Mouse (Mus musculus) left cerebral cortex, adult 18-20 months (tissue): ENCODE data around the gene Max. TPM values are rescaled to one million over a fixed set of nuclear protein-coding genes. Genes with fewer than 3 reads are reported as not detected.

ENCODE experiments used
- DNase-seq, 2 experiments: peaks; one replicate each; pipeline ENCODE4 v3.0.0; 2021 to 2022; ENCODE audit warnings: low spot score in 2 of 2, mixed read lengths in 1 of 2
- total RNA-seq, 2 experiments: library from RNA; stranded (reverse); gene quantifications; 2 replicates each; pipeline ENCODE4 v1.2.3; 2021

The Max gene
- total RNA-seq, 2 experiments from 2014 or later = 78.0 to 79.7 TPM

DNA sequence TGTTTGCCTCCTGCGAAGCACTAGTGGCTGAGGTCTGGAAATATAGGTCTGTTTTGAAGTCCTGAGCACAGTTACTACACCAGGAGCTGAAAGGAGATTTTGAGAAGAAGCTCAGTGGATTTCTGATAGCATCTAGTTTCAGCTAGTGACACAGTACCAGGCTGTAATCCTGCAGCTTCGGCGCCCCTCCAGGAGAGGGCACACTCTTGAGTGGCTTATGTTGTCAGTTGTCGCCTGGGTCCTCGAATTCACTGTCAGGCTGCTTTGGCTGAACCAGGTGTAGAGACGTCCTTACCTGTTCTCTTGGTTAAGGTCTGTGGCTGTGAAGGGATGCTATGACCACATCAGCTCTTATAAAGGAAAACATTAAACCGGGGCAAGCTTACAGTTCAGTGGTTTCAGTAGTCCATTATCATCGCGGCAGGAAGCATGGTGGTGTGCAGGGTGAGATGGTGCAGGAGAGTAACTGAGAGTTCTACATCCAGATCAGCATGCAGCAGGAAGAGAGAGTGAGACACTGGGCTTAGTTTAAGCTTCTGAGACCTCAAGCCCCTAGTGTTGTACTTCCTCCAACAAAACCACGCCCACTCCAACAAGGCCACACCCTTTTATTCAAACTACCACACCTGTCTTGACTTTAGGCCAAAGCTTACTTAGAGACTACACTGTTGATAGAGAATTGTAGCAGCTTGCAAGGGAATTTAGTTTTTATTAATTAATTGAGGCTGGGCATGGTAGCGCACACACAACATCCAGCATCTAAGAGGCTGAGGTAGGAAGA lies 72.4 kb downstream of the Max start:
- no peak for DNase-seq

DNA sequence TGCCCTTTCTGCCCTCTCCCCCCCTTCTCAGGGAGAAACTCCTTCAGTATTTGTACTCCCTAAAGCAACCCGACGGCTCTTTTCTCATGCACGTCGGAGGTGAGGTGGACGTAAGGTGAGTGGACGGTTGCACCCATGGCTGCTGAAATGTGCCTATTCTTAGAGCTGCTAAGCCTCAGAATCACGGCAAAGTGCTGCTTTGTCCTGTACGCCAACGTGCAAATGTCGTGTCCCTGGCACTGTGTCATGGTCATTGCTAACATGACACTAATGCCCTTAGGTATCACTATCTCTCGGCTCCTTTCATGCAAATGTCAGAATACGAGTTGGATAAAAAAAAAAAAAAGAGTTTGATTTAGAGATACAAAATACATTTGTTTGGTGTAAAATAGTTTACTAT lies 74.1 kb downstream of the Max start:
- DNase-seq = no peak

Other genes with a start within 250 kb of the Max start
- gene Churc1, start 196.7 kb downstream of the Max start, total RNA-seq = 10 to 100 TPM; 35.8 TPM
- gene Fntb, start 196.6 kb downstream of the Max start, total RNA-seq = 10 to 100 TPM; 26.9 to 28.4 TPM
- gene Gpx2, start 166.6 kb downstream of the Max start, total RNA-seq = under 1 TPM; 0.35 to 0.37 TPM
- gene Rab15, start 139.3 kb downstream of the Max start, total RNA-seq = 100 to 1,000 TPM; 245 to 266 TPM